In the genomic region with DNA sequence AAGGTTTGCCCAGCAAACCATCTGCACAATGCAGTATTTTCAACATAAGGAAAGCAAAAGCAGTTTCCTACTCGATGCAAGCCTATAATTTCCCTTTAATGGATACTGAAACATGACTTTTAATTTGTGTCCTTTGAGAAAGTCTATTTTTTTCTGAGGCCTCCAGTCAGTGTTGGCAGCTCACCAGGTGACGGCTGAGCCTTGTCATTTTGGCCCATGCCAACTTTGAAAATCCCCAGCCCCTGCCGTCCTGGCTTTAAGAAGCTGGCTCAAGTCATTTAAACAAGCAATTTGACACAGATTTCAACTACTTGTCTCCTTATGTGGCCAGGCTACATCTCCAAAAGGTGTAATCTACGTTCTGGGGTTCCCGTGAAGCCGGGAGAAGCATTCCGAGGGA, we compare ENCODE assay signal across 11 mouse cellular contexts.
DNase-seq lines count a peak whose midpoint lies in the region; ATAC-seq and TF ChIP-seq lines count a peak whose summit lies in the region.
"Had no signal": no experiment of that assay in that cellular context is flagged by ENCODE, and none has a peak within 500 bp of the region (broad histone marks: within the 10 kb centered on the region; RNA-seq: fewer than 3 reads in every experiment).

No protein-coding gene starts in this region.

- WGBS in heart, embryonic 15.5 days: 44% methylated on average over 7 of the region's 7 CpGs
- 60% methylated on average over 7 of the region's 7 CpGs for WGBS in heart, embryonic 11.5 days (ENCODE audit: insufficient replicate concordance)
- WGBS in lung, adult 2 months: 56% methylated on average over 7 of the region's 7 CpGs
- WGBS in embryonic facial prominence, embryonic 14.5 days: 45% methylated on average over 7 of the region's 7 CpGs

- TF ChIP-seq POLR2A in lung, adult 2 months (IDR thresholded peaks at IDR 0.05; ENCODE audit: borderline replicate concordance, extremely low read depth, low read depth, low read length): no peak

- no peak overlapping the region for H3K9ac ChIP-seq in heart, embryonic 15.5 days
- H3K9ac ChIP-seq in heart, embryonic 11.5 days (ENCODE audit: low read depth, low read length): no peak overlapping the region
- H3K9ac ChIP-seq in embryonic facial prominence, embryonic 14.5 days (ENCODE audit: low read depth, low read length): no peak overlapping the region
- H3K9ac ChIP-seq: intestine, embryonic 15.5 days; liver, postnatal 0 days had no signal

- peak; percentile 41 for DNase-seq in adrenal gland, postnatal 10 days
- DNase-seq in adrenal gland, adult 8-10 months: no peak
- peak; percentile 32 for DNase-seq in lung, postnatal 10 days
- DNase-seq in lung, adult 2 months: no peak
- peak; percentile 56 for DNase-seq in embryonic facial prominence, embryonic 14.5 days (ENCODE audit: low spot score)
- no peak for DNase-seq in layer of hippocampus, adult 9-10 months (ENCODE audit: low spot score)
- DNase-seq: liver, postnatal 0 days; spleen, adult 18-20 months had no signal

- no peak overlapping the region for H3K27ac ChIP-seq in heart, embryonic 15.5 days
- no peak overlapping the region for H3K27ac ChIP-seq in heart, embryonic 11.5 days (ENCODE audit: low read depth, low read length)
- H3K27ac ChIP-seq in embryonic facial prominence, embryonic 14.5 days (replicated peaks; ENCODE audit: low read depth, low read length): peak overlapping the region; percentile 31
- H3K27ac ChIP-seq: intestine, embryonic 15.5 days had no signal

- H3K4me2 ChIP-seq in heart, embryonic 15.5 days: 0 out of 2 replicates have a peak overlapping the region, but pooled peaks have one; percentile 42
- H3K4me2 ChIP-seq in heart, embryonic 11.5 days: no peak overlapping the region
- H3K4me2 ChIP-seq in embryonic facial prominence, embryonic 14.5 days (ENCODE audit: low read depth, low read length): no peak overlapping the region; the same call in 1 of the 2 replicates
- H3K4me2 ChIP-seq: intestine, embryonic 15.5 days had no signal

- H3K4me3 ChIP-seq in heart, embryonic 15.5 days: no peak overlapping the region
- H3K4me3 ChIP-seq in heart, embryonic 11.5 days (ENCODE audit: low read depth, low read length): no peak overlapping the region
- H3K4me3 ChIP-seq in lung, adult 2 months (replicated peaks; ENCODE audit: extremely low read depth, low read depth, low read length): no peak overlapping the region
- H3K4me3 ChIP-seq in embryonic facial prominence, embryonic 14.5 days (ENCODE audit: low read depth, low read length): no peak overlapping the region
- H3K4me3 ChIP-seq: intestine, embryonic 15.5 days had no signal

- H3K4me1 ChIP-seq in heart, embryonic 15.5 days (replicated peaks): peaks cover 6% of the 10 kb centered on the region; the same call in 1 of the 2 replicates
- H3K4me1 ChIP-seq in heart, embryonic 11.5 days (ENCODE audit: control insufficient read depth, insufficient read depth, low read length): no peaks in the 10 kb centered on the region
- no peaks in the 10 kb centered on the region; the same call in 1 of the 2 replicates for H3K4me1 ChIP-seq in lung, adult 2 months (ENCODE audit: control insufficient read depth, insufficient read depth, low read length)
- peaks cover 11% of the 10 kb centered on the region for H3K4me1 ChIP-seq in embryonic facial prominence, embryonic 14.5 days (ENCODE audit: control insufficient read depth, insufficient read depth, low read length)

- H3K36me3 ChIP-seq in heart, embryonic 15.5 days: no peaks in the 10 kb centered on the region
- H3K36me3 ChIP-seq in heart, embryonic 11.5 days (ENCODE audit: control insufficient read depth, insufficient read depth, low read length): no peaks in the 10 kb centered on the region
- no peaks in the 10 kb centered on the region for H3K36me3 ChIP-seq in embryonic facial prominence, embryonic 14.5 days (ENCODE audit: control insufficient read depth, insufficient read depth, low read length)
- H3K36me3 ChIP-seq: intestine, embryonic 15.5 days had no signal

- H3K27me3 ChIP-seq in heart, embryonic 15.5 days: no peaks in the 10 kb centered on the region
- no peaks in the 10 kb centered on the region for H3K27me3 ChIP-seq in heart, embryonic 11.5 days (ENCODE audit: control insufficient read depth, insufficient read depth, low read length)
- H3K27me3 ChIP-seq in embryonic facial prominence, embryonic 14.5 days (replicated peaks; ENCODE audit: control insufficient read depth, insufficient read depth, low read length): no peaks in the 10 kb centered on the region
- H3K27me3 ChIP-seq: intestine, embryonic 15.5 days had no signal

- no peaks in the 10 kb centered on the region for H3K9me3 ChIP-seq in heart, embryonic 15.5 days (replicated peaks)
- no peaks in the 10 kb centered on the region for H3K9me3 ChIP-seq in heart, embryonic 11.5 days (replicated peaks; ENCODE audit: control insufficient read depth, low read length)
- no peaks in the 10 kb centered on the region for H3K9me3 ChIP-seq in embryonic facial prominence, embryonic 14.5 days (ENCODE audit: control insufficient read depth, low read length)
- H3K9me3 ChIP-seq: intestine, embryonic 15.5 days had no signal

- no peak for TF ChIP-seq CTCF in lung, adult 2 months (IDR thresholded peaks at IDR 0.05; ENCODE audit: insufficient read depth, low read length)

- ATAC-seq in heart, embryonic 15.5 days (replicated peaks; ENCODE audit: insufficient number of reproducible peaks, insufficient read depth, low FRiP score, low read depth): no peak
- no peak for ATAC-seq in heart, embryonic 11.5 days (replicated peaks; ENCODE audit: insufficient number of reproducible peaks, low FRiP score, low TSS enrichment)
- no peak for ATAC-seq in embryonic facial prominence, embryonic 14.5 days (ENCODE audit: low read depth)
- ATAC-seq: intestine, embryonic 15.5 days; liver, postnatal 0 days had no signal

Comparison
In these comparisons a context has a peak if more than half of its experiments do, and no peak if none do; other contexts are left out.
1. DNase-seq: peak in adrenal gland, postnatal 10 days (single experiment), lung, postnatal 10 days (single experiment) and embryonic facial prominence, embryonic 14.5 days (single experiment); none in adrenal gland, adult 8-10 months (single experiment), lung, adult 2 months (single experiment) and layer of hippocampus, adult 9-10 months (single experiment).